Mouse (Mus musculus): ENCODE data around the gene Gnb3. TPM values are rescaled to one million over a fixed set of nuclear protein-coding genes. Genes with fewer than 3 reads are reported as not detected.
"Not testable (repeated sequence)": the region's sequence is repeated elsewhere in the genome, so short reads cannot be mapped to it uniquely, and the experiment has no call there.

Gnb3 gene
- polyA plus RNA-seq, 1 experiment from 2014 or later, result 0.76 TPM

DNA sequence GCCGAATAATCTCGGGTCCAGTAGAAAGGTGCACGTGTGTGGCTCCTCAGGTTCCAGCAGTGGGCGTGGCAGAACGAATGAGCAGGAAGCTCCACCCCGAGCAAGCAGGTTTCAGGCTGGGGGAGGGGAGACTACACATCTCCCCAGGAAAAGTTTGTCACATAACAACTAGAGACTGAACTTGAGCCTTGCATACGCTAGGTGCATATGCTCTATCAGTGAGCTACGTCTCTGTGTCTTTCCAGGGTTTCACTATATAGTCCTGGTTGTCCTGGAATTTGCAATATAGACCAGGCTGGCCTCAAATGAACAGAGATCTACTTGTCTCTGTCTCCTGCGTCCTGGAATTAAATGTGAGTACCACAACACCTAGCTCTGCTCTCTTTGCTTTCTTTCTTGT, 37.7 kb downstream of the Gnb3 start:
- peak; percentile 21 for DNase-seq (ENCODE audit: low spot score)
- H3K27ac ChIP-seq; H3K36me3 ChIP-seq; H3K9me3 ChIP-seq; H3K27me3 ChIP-seq (ENCODE audit: insufficient read depth, poor library complexity, severe bottlenecking): not testable (repeated sequence)
- Histone ChIP-seq H3K4me1 (replicated peaks) (peaks cover 19% of the 10 kb centered on the region), H3K4me3 (0 out of 2 replicates have a peak overlapping the region, but pooled peaks have one; percentile 10)
- 10% methylated on average over 6 of the region's 9 CpGs for WGBS

DNA sequence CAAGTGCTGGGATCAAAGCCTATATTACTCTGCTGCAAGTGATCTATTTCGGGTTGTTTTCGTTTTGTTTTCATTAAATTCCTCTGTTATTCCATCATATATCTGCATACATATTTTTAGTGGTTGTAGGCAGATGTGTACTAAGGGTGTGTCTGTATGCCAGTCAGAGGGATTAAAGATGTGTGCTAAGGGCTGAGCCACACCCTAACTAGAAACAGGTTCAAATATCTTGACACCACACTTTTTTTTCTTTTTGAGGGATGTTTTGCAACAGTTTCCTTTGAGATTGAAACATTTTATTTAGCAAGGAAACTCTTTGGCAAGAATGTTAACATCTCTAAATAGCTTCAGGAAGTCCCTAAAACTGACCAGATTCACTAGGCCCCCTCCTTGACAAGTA, 43.9 kb downstream of the Gnb3 start:
- H3K4me3 ChIP-seq, result no peak overlapping the region
- DNase-seq (ENCODE audit: low spot score), result no peak
- H3K27ac ChIP-seq, result no peak overlapping the region
- H3K36me3 ChIP-seq, result no peaks in the 10 kb centered on the region
- no peaks in the 10 kb centered on the region for H3K27me3 ChIP-seq (ENCODE audit: insufficient read depth, poor library complexity, severe bottlenecking)
- H3K4me1 ChIP-seq (replicated peaks), result no peaks in the 10 kb centered on the region
- 83% methylated on average over 2 of the region's 2 CpGs for WGBS
- H3K9me3 ChIP-seq, result no peaks in the 10 kb centered on the region

DNA sequence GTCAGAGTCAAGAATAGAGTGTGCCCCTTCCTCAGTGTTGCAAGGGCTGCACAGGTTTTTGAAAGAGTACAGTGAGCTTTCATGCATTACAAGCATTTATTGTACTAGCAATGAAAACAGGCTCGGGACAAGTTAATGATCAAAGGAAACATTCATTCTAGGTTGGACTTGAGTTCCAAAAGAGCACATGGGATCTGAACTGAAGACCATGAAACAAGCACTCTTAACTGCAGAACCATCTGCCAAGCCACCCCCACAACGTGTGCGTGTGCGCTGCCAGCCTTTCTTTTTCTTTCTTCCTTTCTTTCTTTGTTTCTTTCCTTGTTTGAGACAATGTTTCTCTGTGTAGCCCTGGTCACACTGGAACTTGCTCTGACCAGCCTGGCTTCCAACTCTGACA, 44.3 kb downstream of the Gnb3 start:
- no peaks in the 10 kb centered on the region for H3K27me3 ChIP-seq (ENCODE audit: insufficient read depth, poor library complexity, severe bottlenecking)
- no peaks in the 10 kb centered on the region for H3K9me3 ChIP-seq
- no peak overlapping the region for H3K4me3 ChIP-seq
- H3K36me3 ChIP-seq, result no peaks in the 10 kb centered on the region
- DNase-seq (ENCODE audit: low spot score), result no peak
- WGBS, result 79% methylated on average over 4 of the region's 4 CpGs
- no peaks in the 10 kb centered on the region for H3K4me1 ChIP-seq (replicated peaks)
- H3K27ac ChIP-seq, result no peak overlapping the region

DNA sequence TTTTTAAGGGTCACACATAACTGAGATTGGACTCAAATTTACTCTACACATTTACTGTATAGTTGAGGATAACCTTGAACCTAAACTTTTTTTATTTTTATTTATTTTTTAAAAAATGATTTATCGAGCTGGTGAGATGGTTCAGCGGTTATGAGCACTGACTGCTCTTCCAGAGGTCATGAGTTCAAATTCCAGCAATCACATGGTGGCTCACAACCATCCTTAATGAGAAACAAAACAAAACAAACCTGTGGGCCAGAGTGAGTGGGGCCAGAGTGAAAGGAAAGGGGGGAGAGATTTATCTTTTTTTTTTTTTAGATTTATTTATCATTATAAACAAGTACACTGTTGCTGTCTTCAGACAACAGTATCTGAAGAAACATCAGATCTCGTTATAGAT, 48.2 kb downstream of the Gnb3 start:
- WGBS, result 84% methylated on average over 3 of the region's 3 CpGs
- no peak for DNase-seq (ENCODE audit: low spot score)

DNA sequence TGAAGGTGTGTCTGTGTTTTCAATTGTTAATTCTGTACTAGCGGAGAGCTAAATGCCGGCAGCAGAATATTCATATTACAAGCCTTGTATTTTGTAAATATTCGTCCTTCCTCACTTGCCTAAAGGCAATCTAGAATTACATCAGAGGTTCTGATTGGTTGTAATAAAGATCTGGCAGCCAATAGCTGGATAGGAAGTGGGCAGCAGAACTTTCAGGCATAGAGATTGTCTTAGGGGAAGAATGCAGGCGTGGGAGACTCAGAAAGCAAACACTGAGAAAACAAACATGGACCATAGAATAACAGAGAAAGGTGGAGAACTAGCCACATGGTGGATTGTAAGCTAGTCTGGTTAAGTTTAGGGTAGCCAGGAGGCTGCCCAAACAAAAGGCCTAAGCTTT, 50.0 kb downstream of the Gnb3 start:
- Histone ChIP-seq H3K9me3 (no peaks in the 10 kb centered on the region), H3K4me1 (replicated peaks) (0 out of 2 replicates have a peak, but pooled peaks cover 2% of the 10 kb centered on the region), H3K36me3 (no peaks in the 10 kb centered on the region), H3K27me3 (ENCODE audit: insufficient read depth, poor library complexity, severe bottlenecking) (no peaks in the 10 kb centered on the region), H3K27ac (no peak overlapping the region), H3K4me3 (no peak overlapping the region)
- no peak for DNase-seq (ENCODE audit: low spot score)
- WGBS, result 69% methylated on average over 4 of the region's 4 CpGs

More for the DNA sequence above, 48.2 kb downstream of the Gnb3 start:
- Histone ChIP-seq H3K27me3 (ENCODE audit: insufficient read depth, poor library complexity, severe bottlenecking) (no peaks in the 10 kb centered on the region), H3K27ac (no peak overlapping the region), H3K4me3 (no peak overlapping the region), H3K36me3 (no peaks in the 10 kb centered on the region), H3K4me1 (replicated peaks) (0 out of 2 replicates have a peak, but pooled peaks cover 2% of the 10 kb centered on the region), H3K9me3 (no peaks in the 10 kb centered on the region)

DNA sequence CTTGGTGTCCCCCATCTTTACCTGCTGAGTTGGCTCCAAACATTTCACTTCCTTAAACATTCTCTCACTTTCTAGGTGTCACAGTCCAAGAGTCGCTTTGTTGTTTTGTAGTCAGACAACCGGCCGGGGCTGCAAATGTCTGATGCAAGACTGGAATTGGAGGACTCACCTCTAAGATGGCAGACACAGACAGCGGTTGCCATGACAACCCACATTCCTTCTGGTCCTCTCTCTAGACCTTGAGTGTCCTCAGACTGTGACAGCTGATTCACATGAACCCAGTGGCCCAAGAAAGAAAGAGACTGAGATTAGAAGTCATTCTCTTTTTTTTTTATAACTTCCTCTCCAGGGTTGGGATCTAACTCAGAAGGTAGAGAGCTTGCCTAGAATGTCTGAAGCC, 50.6 kb downstream of the Gnb3 start:
- no peak for DNase-seq (ENCODE audit: low spot score)
- Histone ChIP-seq H3K9me3 (no peaks in the 10 kb centered on the region), H3K36me3 (no peaks in the 10 kb centered on the region), H3K27ac (no peak overlapping the region), H3K4me3 (no peak overlapping the region), H3K27me3 (ENCODE audit: insufficient read depth, poor library complexity, severe bottlenecking) (no peaks in the 10 kb centered on the region), H3K4me1 (replicated peaks) (0 out of 2 replicates have a peak, but pooled peaks cover 2% of the 10 kb centered on the region)
- 84% methylated on average over 4 of the region's 4 CpGs for WGBS

DNA sequence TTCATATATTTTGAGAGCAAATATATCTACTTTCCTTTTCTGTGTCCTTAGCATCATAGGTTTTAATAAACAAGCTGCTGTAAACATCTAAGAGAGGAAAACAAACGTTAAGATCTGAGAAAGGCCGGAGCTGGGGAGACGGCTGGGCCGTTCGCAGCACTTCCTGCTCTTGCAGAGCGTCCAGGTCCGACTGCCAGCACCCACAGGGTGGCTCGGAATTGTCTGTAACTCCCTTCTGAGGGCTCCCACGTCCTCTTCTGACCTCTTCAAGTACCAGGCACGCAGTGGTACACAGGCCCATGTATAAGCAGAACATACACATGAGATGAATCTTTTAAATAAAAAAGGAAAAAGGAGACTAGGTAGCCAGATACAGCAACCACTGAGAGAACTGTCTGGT, 52.4 kb downstream of the Gnb3 start:
- Histone ChIP-seq H3K4me3 (no peak overlapping the region), H3K27ac (no peak overlapping the region), H3K27me3 (ENCODE audit: insufficient read depth, poor library complexity, severe bottlenecking) (no peaks in the 10 kb centered on the region), H3K9me3 (no peaks in the 10 kb centered on the region), H3K36me3 (no peaks in the 10 kb centered on the region), H3K4me1 (replicated peaks) (peaks cover 5% of the 10 kb centered on the region; the same call in 1 of the 2 replicates)
- no peak for DNase-seq (ENCODE audit: low spot score)
- 77% methylated on average over 10 of the region's 10 CpGs for WGBS

DNA sequence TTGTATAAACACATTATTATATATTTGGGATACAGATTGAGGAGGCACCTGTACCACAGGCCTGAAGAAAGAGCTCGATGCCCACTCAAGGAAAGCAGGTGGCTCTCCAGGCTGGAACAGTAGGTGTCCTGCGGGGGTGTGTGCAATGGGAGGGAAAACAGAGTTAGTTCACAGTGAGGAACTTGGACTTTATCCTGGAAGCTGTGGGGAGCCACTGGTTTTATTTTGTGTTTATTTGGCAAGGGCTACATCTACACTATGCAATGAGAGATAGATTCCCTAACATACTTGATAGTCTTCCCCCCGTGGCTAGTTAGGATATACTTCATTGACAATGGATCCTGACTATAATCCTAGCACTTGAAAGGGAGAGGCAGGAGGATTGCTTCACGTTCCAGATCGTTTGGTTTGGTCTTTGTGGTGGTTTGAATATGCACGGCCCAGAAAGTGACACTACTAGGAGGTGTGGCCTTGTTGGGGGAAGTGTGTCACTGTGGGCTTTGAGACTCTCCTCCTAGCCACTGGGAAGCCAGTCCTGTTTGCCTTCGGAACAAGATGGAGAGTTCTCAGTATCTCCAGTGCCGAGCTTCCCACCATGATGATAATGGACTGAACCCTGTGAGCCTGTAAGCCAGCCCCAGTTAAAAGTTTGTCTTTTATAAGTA, 53.2 kb downstream of the Gnb3 start:
- no peak for DNase-seq (ENCODE audit: low spot score)
- no peak overlapping the region for H3K27ac ChIP-seq
- H3K9me3 ChIP-seq, result no peaks in the 10 kb centered on the region
- WGBS, result 60% methylated on average over 8 of the region's 8 CpGs
- H3K4me1 ChIP-seq (replicated peaks), result peaks cover 10% of the 10 kb centered on the region
- no peaks in the 10 kb centered on the region for H3K27me3 ChIP-seq (ENCODE audit: insufficient read depth, poor library complexity, severe bottlenecking)
- no peak overlapping the region for H3K4me3 ChIP-seq
- no peaks in the 10 kb centered on the region for H3K36me3 ChIP-seq

Other genes with a start within 250 kb of the Gnb3 start
- gene C1s2, start 204.2 kb downstream of the Gnb3 start, polyA plus RNA-seq (2016; fragmentation: Nextera tagmentation; extraction: Ambion mirVana), result not detected in 2 replicates
- 39.6 and 43.6 TPM in 2 replicates for gene Lpcat3, start 177.2 kb downstream of the Gnb3 start, polyA plus RNA-seq (2016; fragmentation: Nextera tagmentation; extraction: Ambion mirVana)
- 215 and 232 TPM in 2 replicates for gene Emg1, start 128.1 kb downstream of the Gnb3 start, polyA plus RNA-seq (2016; fragmentation: Nextera tagmentation; extraction: Ambion mirVana)
- gene Phb2, start 127.9 kb downstream of the Gnb3 start, polyA plus RNA-seq (2016; fragmentation: Nextera tagmentation; extraction: Ambion mirVana), result 410 and 445 TPM in 2 replicates
- gene Ptpn6, start 101.6 kb downstream of the Gnb3 start, polyA plus RNA-seq (2016; fragmentation: Nextera tagmentation; extraction: Ambion mirVana), result 7.9 and 8.2 TPM in 2 replicates
- gene Grcc10, start 98.9 kb downstream of the Gnb3 start, polyA plus RNA-seq (2016; fragmentation: Nextera tagmentation; extraction: Ambion mirVana), result 446 and 555 TPM in 2 replicates
- not detected in 2 replicates for gene Gm45234, start 84.3 kb downstream of the Gnb3 start, polyA plus RNA-seq (2016; fragmentation: Nextera tagmentation; extraction: Ambion mirVana)
- 11.2 and 13.0 TPM in 2 replicates for gene Atn1, start 83.8 kb downstream of the Gnb3 start, polyA plus RNA-seq (2016; fragmentation: Nextera tagmentation; extraction: Ambion mirVana)
- gene Eno2, start 70.6 kb downstream of the Gnb3 start, polyA plus RNA-seq (2016; fragmentation: Nextera tagmentation; extraction: Ambion mirVana), result 3.4 and 5.4 TPM in 2 replicates
- 2.5 and 4.8 TPM in 2 replicates for gene Lrrc23, start 60.5 kb downstream of the Gnb3 start, polyA plus RNA-seq (2016; fragmentation: Nextera tagmentation; extraction: Ambion mirVana)
- gene Spsb2, start 31.6 kb downstream of the Gnb3 start, polyA plus RNA-seq (2016; fragmentation: Nextera tagmentation; extraction: Ambion mirVana), result 8.3 and 8.7 TPM in 2 replicates
- 794 and 931 TPM in 2 replicates for gene Tpi1, start 26.0 kb downstream of the Gnb3 start, polyA plus RNA-seq (2016; fragmentation: Nextera tagmentation; extraction: Ambion mirVana)
- gene Usp5, start 10.8 kb downstream of the Gnb3 start, polyA plus RNA-seq (2016; fragmentation: Nextera tagmentation; extraction: Ambion mirVana), result 206 and 211 TPM in 2 replicates
- gene Cdca3, start 10.7 kb downstream of the Gnb3 start, polyA plus RNA-seq (2016; fragmentation: Nextera tagmentation; extraction: Ambion mirVana), result 232 and 255 TPM in 2 replicates
- 12.6 and 13.4 TPM in 2 replicates for gene P3h3, start 17.5 kb upstream of the Gnb3 start, polyA plus RNA-seq (2016; fragmentation: Nextera tagmentation; extraction: Ambion mirVana)
- 2.3 and 5.0 TPM in 2 replicates for gene Gpr162, start 23.7 kb upstream of the Gnb3 start, polyA plus RNA-seq (2016; fragmentation: Nextera tagmentation; extraction: Ambion mirVana)
- not detected in 2 replicates for gene Cd4, start 47.9 kb upstream of the Gnb3 start, polyA plus RNA-seq (2016; fragmentation: Nextera tagmentation; extraction: Ambion mirVana)
- 1.1 and 1.3 TPM in 2 replicates for gene Lag3, start 71.4 kb upstream of the Gnb3 start, polyA plus RNA-seq (2016; fragmentation: Nextera tagmentation; extraction: Ambion mirVana)
- 271 and 416 TPM in 2 replicates for gene Ptms, start 79.8 kb upstream of the Gnb3 start, polyA plus RNA-seq (2016; fragmentation: Nextera tagmentation; extraction: Ambion mirVana)
- gene Mlf2, start 91.1 kb upstream of the Gnb3 start, polyA plus RNA-seq (2016; fragmentation: Nextera tagmentation; extraction: Ambion mirVana), result 417 and 499 TPM in 2 replicates
- 130 and 138 TPM in 2 replicates for gene Cops7a, start 125.3 kb upstream of the Gnb3 start, polyA plus RNA-seq (2016; fragmentation: Nextera tagmentation; extraction: Ambion mirVana)
- 0.85 and 2.4 TPM in 2 replicates for gene Pianp, start 156.4 kb upstream of the Gnb3 start, polyA plus RNA-seq (2016; fragmentation: Nextera tagmentation; extraction: Ambion mirVana)
- gene Zfp384, start 168.9 kb upstream of the Gnb3 start, polyA plus RNA-seq (2016; fragmentation: Nextera tagmentation; extraction: Ambion mirVana), result 8.7 and 12.8 TPM in 2 replicates
- gene Ing4, start 199.5 kb upstream of the Gnb3 start, polyA plus RNA-seq (2016; fragmentation: Nextera tagmentation; extraction: Ambion mirVana), result 125 and 153 TPM in 2 replicates
- 13.1 and 15.5 TPM in 2 replicates for gene Acrbp, start 209.4 kb upstream of the Gnb3 start, polyA plus RNA-seq (2016; fragmentation: Nextera tagmentation; extraction: Ambion mirVana)
- 0.10 TPM in 1 of 2 replicates, not detected in the other for gene Lpar5, start 227.6 kb upstream of the Gnb3 start, polyA plus RNA-seq (2016; fragmentation: Nextera tagmentation; extraction: Ambion mirVana)